Mouse (Mus musculus) kidney, adult 8-10 months (tissue): ENCODE data around the gene Tmem270.
A peak's percentile ranks its signal among the peaks of the same experiment; 100 is the strongest.

Experiments
- DNase-seq, 2 experiments: peaks; one replicate each; pipeline ENCODE4 v3.0.0; 2022

Tmem270 gene

DNA sequence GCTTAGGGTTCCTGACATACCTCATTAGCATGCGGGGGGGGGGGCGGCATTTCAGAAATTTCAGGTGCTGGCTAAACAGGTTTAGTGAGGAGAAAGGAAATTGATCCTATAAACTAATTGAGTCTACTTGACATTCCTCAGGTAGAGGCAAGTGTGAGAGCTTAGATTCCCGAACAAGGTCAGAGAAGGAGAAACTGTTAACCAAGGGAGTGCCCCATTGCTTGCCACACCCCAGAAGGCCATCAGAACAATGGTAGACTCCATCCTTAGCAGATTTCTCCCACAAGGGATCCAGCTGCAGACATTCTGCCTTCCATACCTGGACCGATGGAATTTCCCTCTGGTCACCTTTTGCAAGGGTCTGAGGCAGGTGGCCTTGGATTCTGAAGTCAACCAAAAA lies 20.2 kb upstream of the Tmem270 start:
- no peak for DNase-seq

DNA sequence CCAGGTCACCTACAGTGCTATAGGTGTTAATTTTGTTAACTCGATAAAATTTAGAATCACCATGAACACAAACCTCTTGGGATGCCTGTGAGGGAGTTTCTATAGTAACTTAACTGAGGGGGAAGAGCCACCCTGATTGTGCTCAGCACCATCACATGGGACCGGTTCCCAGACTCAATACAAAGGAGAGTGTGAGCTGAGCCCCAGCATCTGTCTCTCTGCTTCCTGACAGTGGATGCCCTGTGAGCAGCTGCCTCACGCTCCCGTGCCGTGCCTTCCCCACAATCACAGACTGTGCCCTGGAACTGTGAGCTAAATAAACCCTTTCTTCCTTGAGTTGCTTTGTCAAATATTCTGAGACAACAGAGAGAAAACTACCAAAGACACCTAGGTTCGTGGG lies 16.6 kb upstream of the Tmem270 start:
- DNase-seq: no peak

GRCm38 (mm10) chr5:134921106-134921505 lies 14.6 kb upstream of the Tmem270 start:
- DNase-seq: no peak

DNA sequence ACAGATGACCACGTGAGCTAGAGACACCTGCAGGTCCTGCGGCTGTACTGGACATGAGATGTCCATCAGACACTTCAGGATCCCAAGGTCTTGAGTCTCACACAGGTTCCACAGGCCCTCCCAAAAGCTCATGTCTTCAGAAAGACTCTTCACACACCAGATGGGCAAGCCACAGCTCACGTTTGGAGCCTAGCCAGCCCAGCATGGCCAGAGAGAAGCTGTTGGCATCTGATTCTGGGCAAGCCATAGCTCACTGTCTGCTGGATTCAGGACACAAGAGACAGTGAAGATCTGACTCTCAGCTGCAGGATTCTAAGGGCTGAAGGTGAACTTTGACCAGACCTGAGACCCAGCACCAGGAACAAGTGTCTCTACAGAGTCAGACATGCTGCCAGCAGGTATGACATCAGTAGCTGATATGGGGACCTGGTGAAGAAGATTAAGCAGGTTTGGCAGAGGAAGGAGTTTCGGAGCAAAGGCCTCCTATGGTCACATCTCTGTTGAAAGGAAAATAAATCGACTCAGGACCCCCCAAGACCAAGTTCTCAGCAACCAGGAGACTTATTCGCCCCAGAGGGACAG lies 13.7 kb upstream of the Tmem270 start:
- DNase-seq: no peak

GRCm38 (mm10) chr5:134919097-134919496 lies 12.6 kb upstream of the Tmem270 start:
- no peak for DNase-seq

GRCm38 (mm10) chr5:134918071-134918832 lies 11.7 kb upstream of the Tmem270 start:
- peak; percentile 43 to 74 for DNase-seq

DNA sequence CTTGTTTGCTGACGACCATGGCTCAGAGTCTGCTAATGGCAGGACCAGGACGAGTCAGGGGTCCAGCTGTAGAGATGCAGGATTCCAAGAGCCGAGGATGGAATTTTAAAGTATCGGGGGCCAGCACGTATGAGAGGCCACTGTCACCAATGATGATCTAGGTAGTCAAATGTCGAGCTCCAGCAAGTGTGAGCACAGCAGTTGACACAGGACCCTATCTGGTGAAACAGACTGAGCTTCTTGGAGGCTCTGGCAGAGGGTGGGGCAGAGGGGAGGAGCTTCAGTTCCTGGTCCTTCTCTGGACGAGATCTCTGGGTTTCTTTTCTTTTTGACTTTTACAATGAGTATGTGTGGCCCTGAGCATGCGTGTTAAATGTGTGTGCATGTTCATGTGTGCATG lies 8.8 kb upstream of the Tmem270 start, which contains the start of gene Cldn13:
Gene Cldn13 (minus strand): TSS at position 216 of the 400 bp plus-strand sequence.
- no peak for DNase-seq

GRCm38 (mm10) chr5:134914510-134914909 lies 8.0 kb upstream of the Tmem270 start:
- no peak for DNase-seq

GRCm38 (mm10) chr5:134913753-134914152 lies 7.2 kb upstream of the Tmem270 start:
- no peak for DNase-seq

GRCm38 (mm10) chr5:134913352-134913751 lies 6.8 kb upstream of the Tmem270 start:
- no peak for DNase-seq

GRCm38 (mm10) chr5:134911901-134912300 lies 5.4 kb upstream of the Tmem270 start:
- no peak for DNase-seq

- DNase-seq: peak; percentile 90 to 95
Measured at GRCm38 (mm10) chr5:134907135-134907534, 602 bp upstream of the Tmem270 start.

GRCm38 (mm10) chr5:134901644-134902027 lies 4.9 kb downstream of the Tmem270 start:
- DNase-seq: no peak

DNA sequence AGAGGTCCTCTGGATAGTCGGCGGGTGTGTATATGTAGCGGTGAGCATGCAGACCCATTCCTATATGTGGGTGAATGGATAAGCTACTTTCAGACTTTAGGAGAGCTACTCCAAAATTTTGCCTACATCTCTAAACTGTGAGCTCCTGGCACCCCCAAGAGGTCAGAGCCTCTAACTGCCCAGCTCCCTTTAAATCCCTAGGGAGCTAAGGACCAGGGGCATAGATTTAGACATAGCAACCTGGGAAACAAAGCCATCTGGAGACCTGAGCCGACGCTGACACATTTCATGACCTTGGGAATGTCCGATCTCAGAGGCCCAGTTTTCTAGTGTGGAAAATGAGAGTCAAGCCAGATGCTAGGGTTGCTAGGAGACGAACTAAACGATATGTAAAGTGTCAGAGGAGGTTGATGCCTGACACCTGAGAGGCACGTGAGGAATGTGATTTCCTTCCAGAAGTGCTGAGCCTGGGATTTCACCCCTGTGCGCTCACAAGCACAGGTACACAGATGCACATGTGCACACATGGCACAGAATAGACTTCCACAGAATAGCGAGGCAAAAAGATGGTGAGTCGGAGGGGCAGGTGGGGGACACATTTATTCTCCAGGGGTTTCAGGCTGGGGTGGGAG lies 5.4 kb downstream of the Tmem270 start:
- peak; percentile 38 to 53 for DNase-seq

DNA sequence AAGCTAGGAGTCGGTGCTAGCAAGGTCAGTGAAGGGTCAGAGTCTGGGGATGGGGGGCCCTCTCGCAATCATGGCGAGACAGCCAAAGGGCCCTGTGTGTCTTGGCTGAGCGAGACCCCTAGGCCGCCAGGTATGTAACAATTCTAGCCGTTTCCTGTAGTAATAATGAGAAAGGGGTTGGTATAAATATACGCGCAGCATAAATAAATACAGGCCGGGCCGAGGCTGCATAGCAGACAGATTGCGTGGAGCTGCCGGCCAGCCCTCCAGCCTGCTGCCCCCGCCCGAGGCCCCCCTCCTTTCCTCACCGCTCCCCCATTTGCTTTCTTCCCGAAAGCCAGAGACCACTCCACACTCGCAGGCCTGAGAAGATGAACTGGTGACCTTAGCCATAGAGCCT lies 8.9 kb downstream of the Tmem270 start:
- no peak for DNase-seq

DNA sequence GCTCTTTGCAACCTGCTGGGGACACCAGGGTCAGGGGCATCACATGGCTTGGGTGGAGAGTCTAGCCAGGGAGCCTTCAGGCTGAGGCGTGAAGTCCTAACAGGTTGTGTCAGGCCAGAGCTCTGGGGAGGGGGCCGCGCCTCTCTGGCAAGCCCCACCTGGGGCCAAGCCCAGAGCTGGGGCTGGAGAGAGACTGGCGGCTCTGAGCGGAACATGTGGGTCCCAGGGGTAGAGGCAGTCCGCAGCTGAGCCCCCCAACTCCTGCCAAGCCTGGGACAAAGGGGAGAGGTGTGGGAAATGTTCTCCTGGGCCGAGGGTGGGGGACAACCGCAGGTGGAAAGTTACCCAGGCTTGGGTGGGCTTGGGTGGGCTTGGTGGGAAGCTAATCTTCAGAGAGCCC lies 9.6 kb downstream of the Tmem270 start:
- DNase-seq: no peak

GRCm38 (mm10) chr5:134895291-134895690 lies 11.2 kb downstream of the Tmem270 start:
- no peak for DNase-seq

DNA sequence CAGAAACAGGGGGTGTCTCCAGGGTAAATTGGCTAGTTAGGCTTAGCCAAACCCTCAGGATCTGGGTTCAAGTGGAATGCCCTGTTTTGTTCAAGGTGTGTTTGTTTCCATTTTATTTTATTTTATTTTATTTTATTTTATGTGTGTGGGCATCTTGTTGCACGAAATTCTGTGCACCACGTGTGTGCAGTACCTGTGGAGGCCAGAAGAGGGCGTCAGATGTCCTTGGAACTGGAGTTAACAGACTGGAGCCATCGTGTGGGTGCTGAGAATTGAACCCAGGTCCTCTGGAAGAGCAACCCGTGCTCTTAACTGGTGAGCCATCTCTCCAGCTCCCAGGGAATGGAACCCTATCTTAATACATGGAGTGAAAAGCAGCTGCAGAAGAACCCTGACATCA lies 13.8 kb downstream of the Tmem270 start:
- no peak for DNase-seq

DNA sequence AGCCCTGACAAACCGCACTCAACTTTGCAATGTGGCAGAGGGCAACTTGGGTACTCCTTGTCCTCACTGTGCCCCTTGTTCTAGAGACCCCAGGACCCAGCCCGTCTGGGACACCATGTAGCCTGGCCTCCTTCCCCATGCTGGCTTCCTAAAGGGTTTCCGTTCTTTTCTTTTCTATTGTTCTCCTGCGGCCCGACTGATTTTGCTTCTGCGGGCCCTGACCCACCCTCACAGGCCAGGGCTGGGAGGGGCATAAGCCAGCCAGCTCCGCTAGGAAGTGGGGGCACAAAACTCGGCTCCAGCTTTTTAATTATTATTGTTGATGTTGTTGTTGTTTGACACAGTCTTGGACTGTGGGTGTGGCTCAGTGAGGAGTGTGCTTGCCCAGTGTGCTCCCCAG lies 15.0 kb downstream of the Tmem270 start:
- peak in 1 of 2 experiments; percentile 15 for DNase-seq

DNA sequence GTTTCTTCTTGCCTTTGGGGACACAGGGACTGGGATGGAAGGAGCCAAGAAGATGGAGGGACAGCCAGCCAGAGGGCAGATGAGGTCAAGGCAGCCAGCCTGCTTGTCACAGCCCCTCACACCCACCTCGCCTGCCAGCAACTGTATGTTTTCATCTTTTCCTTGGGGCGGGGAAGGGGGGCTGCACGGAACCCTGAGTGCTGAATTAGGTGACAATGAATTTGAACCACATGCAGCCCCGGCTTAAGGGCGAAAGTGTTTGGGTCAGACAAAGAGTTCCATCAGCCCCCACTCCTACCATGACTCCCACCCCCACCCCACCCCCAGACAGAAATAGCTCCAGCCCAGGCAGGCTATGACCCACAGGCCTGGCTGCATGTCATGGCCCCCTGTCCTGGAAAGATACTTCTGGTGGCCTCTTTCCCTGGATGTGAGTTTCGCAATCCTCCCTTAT lies 15.9 kb downstream of the Tmem270 start:
- DNase-seq: no peak

- no peak for DNase-seq
Measured at GRCm38 (mm10) chr5:134888505-134888904, 18.0 kb downstream of the Tmem270 start.

DNA sequence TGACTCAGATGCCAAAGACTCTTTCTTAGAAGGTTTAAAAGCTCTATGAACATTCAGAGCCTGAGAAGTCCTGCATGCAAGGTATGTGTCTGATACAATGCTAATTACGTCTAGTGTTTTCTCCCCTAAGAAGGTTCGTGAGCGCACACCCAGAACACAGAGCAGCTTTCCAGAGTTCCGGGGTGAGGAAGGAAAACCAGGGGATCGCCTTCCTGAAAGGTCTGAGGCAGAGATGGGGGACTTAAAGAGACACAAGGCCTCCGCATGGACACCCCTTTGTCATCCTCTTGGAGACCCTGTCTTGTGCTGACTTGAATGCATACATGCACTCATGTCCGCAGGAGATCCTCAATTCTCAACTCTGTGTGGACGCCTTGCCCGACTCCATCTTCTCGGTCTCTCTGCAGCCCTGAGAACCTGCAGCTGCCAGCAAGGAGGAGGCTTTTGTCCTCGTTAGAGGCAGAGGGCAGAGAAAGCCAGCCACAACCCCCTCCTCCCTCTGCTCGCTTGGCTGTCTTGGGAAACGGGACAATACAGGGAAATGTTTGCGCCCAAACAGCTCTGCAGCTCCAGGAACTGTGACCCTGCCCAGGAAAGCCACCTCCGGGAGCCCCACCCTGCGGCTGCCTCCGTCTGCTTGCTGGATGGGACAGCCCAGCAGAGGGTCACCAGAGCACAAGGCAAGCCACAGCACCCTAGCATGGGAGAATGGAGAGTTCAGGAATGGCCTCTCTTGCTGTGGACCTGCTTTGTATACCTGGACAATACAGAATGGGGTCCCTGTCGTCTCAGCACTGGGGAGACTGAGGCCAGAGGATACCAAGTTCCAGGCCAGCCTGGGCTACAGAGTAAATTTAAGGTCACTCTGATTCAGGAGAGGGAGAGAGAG lies 18.8 kb downstream of the Tmem270 start:
- peak; percentile 63 to 71 for DNase-seq

- DNase-seq: no peak
Measured at GRCm38 (mm10) chr5:134883077-134883476, 23.5 kb downstream of the Tmem270 start.
